Mouse (Mus musculus) embryo, embryonic 10 days (tissue): Measurements from ENCODE around the gene Ddx5.
"Not testable (repeated sequence)": the region's sequence is repeated elsewhere in the genome, so short reads cannot be mapped to it uniquely, and the experiment has no call there.

Experiments used
- DNase-seq: peaks from one replicate; pipeline ENCODE4 v3.0.0-alpha.2; 2015; ENCODE audit warnings: low spot score

The Ddx5 gene

DNA sequence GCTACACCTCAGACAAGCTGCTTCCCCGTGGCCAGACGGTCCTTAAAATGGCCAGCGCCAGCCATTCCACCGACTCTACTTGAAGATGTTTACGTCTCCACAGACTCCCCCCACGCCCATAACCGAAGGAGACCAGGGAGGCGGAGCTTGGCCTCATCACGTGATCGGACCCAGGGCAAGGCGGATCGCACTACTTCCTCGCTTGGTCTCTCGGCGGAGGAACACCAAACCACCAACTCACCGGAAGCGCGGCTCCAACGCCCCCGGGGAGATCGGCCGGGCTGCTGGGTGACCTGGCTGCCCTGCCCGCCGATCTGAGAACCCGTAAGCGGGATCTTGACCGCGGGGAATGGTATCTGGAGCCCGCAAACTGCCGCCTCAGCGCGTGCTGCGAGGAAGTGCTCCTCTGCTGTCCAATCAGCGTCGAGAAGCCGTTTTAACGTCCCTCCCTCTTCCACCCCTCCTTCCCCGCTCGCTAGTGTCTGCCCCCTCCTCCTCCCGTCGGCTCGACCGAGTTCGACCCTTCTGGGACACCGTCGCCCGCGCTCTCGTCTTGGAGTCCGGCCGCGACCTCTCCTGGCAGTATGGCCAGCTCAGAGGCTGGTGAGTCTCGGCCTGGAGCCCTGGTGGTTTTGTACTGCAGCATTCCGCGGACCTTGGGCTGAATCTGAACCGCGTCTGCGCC, at the start of gene Ddx5, which contains the start of gene Cep95:
Gene Ddx5, minus strand, starts transcription at position 411 of the 685 bp plus-strand sequence.
Gene Cep95, plus strand, starts transcription at position 478 of the 685 bp plus-strand sequence.
- peak; percentile 99 for DNase-seq

DNA sequence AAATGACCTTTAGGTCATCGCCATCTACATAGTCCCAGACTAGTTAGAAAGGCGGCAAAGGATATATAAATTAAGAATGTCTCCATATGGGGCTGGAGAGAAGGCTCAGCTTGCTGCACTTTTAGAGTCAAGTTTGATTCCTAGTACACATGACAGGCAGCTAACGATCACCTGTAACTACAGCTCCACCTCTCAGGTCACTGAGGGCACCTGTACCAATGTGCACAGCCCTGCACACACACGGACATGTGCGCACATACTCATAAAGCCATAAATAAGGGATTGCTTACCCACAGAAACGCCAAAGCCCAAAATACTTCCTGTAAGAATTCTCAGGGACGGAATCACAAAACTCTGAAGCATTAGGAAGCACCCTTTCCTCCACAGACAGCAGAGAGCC, 39.1 kb upstream of the Ddx5 start:
- no peak for DNase-seq

DNA sequence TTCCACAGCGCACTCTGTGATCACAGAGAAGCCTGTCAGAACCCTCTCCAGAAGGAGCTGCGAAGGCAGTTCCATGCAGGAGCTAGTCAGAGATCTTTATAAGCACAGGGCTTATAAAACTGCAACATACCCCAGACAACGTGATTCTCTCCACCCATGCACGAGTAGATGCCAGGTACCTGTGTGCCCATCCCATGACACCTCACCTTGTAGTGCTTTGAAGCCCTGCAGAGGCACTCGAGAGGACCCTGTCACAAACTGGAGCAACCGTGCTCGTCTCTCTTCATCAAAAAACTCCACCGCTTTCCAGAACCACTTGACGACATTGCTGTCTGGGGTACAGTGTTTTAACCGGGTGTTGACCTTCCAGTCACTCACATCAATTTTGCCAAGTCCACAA, 35.4 kb upstream of the Ddx5 start:
- no peak for DNase-seq

DNA sequence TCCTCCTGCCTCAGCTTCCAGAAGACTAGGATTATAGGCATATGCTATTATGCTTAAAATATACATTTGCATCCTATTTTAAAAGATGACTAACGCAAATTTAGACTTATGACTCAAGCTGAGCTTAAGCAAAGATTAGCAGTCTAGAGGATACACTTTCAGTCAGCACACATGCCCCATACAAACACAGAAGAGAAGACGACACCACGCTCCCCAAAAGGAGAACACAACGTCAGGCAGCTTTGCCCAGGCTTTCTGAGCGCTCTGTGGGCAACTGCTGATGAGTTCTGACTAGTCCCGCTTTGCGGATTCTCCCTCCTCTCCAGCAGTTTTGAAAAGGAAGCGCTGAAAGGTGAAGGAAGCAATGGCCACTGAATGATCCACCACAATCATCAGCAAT, 34.8 kb upstream of the Ddx5 start:
- DNase-seq: no peak

DNA sequence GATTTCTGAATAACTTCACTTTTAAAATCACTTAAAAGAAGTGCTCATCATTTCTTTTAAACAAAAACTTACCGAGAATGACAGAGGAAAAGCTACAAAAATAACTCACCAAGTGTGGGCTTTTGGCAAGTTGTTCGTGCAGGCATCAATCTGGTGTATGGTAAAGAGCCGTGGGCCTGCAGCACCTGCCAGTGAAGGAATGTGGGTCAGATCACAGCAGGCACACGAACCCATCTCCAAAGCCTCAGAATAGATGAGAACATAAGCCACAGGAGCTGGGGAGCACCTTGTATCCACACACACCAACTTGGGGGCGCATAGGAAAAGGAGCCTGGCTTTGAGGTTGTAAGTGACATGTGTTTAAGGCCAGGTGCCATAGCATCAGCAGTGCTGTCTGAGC, 33.9 kb upstream of the Ddx5 start:
- DNase-seq: no peak

DNA sequence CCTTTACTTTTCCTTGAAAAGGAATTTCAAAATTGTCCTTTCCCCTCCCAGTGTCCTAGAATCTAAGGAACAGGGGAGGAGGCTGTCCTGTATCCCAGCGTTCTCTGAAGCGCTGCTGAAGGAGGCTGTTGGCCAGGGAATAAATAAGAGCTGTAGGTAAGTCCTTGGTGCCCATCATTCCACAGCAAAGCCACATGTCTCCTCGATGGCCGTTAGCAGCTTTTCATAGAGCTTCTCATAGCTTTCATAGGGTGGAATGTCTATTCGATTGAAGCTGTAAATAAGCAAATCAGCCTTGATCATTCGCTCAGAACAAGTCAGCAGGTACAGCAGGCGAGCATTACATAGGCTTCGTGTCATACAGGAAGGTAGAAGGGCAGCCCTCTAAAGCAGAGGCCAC, 33.5 kb upstream of the Ddx5 start:
- no peak for DNase-seq

DNA sequence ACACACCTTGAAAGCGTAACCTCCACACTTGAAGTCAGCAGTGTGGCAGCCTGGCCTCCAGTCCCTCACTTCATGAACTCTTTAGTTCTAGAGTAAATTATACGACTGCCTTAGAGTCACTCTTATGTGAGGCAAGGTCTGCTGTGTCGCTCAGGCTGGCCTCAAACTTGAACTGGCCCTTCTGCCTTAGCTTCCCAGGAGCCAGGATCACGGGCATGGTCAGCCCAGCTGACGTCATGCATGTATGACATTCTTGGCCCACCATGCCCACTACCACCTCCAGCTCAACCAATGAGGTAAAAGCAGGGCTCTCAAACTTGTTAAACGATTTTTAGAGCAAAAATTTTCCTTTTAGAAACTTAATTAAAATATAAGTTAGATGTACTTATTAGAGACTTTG, 32.4 kb upstream of the Ddx5 start:
- DNase-seq: no peak

DNA sequence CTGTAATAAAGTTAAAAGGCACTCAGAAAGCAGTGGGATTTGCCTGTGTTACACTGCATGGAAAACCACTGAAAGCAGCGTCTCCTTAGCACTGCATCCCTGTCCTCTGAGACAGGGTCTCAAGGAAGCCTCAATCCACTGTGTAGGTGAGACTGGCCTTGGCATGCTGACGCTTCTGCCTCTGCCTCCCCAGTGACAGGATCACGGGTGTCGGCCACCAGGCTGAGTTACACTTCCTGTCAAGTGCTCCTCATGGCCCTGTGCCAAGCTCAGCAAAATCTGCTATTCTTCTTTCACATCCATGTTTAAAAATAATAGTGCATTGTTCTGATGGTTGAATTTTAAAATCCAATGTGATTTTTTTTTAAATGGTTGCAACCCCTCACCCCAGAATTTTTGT, 32.0 kb upstream of the Ddx5 start:
- DNase-seq: no peak

DNA sequence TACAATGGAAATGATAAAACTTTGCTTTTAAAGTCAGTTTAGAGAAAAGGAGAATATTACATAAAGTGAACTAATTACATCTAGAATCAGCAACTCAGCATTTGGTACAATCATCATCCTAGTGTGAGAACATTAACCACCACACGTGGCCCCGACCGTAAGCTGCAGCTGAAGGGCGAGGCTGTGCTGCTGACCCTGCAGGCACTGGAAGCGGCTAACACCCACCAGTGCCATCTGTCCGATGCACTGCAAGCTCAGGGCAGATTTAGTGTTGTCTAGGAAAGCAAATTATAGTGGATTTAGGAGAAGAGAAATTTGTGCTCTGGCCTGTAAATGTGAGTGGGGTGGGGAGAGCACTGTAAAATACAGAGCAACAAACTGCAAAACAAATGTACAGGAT, 31.3 kb upstream of the Ddx5 start:
- no peak for DNase-seq

DNA sequence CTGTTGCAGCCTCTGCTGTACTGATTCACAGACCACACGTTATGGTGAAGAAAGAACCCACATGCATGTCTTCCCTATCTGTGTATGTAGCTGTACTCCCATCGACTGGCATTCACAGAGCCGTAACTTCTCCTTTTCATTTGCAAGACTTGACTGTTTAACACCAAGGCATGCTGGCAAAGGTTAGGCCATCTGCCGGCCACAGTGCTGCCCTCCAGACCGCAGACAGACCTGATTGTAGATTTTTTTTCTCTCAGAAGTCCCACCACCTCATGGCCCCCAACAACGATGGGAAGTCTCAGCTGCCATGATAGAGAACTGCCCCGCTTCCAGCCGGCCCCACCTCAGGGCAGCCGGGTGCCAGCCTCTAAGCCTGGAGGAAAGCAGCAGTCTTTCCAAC, 30.6 kb upstream of the Ddx5 start:
- DNase-seq: no peak

DNA sequence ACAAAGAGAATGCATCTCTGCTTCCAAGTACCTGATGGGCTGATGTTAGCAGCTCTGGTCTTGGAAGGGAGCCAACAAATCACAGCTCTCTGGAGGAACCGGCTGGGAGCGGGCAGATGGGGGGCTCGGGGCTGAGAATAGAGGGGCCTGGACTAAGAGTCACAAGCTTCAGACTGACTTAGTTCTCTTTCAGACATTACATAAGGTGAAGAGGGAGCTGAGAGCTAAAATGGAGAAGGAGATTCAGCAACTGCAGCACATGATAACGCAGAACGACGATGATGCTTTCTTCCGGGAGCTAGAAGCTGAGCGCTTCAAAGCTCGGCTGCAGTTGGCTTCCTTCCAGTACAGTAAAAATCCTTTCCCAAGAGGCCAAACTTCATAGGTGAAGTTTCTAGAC, 29.4 kb upstream of the Ddx5 start:
- no peak for DNase-seq

DNA sequence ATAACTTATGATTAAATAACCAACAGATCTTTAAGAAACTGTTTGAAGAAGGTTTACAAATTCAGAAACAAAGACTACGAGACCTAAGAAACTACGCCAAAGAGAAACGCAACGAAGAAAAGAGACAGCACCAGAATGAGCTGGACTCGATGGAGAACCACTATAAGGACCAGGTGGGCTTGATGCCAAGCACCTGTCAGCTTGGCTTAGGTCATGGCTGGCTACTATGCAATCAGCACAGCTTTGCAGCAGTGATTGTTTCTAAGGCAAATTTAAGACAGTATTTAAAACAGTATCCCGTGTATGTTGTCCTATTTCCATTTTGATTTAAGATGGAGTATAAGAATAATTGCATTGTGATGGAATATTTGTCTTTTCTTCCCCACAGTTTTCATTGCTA, 28.8 kb upstream of the Ddx5 start:
- DNase-seq: no peak

DNA sequence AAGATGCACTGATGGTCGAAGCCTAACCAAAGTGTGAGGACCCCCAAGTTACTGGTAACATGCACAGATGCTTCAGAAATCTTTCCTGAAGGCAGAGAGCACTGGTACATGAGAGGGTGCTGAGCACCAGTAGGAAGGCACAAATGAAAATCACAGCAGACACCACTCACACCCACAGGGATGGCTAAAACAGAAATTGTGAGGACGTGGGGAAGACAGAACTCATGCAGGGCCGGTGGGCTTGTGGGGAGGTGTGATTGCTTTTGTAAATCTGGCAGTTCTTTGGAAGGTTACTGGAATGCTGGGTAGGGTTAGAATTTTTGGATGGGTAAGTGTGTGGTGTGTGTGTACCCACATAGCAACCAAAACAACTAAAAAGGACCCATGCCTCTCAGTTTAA, 28.2 kb upstream of the Ddx5 start:
- DNase-seq: no peak

DNA sequence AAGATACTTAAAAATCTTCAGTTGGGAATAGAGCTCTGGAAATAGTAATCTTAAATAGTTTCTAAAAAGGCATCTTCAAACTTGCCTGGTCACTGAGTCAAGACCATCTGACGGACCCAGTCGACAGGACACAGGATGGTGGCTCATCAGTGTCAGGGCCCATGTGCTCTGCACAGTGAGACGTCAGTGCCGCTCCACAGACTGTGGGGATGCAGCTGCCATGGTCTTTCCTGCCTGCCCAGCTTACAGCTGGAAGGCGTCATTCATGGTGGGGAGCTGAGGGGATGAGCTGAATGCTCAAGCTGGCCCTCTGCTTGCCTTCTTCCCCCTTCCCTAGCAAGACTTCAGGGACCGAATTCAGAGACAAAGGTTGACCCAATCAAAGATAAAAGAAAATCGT, 27.3 kb upstream of the Ddx5 start:
- no peak for DNase-seq

DNA sequence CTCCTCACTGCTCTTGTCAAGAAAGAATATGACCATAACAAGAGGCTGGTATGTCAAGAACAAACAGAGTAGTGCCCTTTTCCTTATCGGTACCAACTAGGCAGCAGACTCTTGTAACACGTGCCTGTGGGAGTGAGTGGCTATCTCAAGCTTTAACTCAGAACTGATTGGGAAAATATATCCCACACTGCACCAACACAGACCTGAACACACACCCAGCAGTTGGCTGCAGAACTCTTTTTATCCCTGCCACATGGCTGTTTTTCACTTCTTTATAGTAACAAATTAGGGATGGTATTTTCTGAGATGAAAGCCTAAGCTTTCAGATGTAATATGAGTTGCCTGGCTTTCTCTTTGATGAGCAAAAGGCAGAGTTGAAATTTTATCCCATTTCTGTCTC, 26.8 kb upstream of the Ddx5 start:
- no peak for DNase-seq

DNA sequence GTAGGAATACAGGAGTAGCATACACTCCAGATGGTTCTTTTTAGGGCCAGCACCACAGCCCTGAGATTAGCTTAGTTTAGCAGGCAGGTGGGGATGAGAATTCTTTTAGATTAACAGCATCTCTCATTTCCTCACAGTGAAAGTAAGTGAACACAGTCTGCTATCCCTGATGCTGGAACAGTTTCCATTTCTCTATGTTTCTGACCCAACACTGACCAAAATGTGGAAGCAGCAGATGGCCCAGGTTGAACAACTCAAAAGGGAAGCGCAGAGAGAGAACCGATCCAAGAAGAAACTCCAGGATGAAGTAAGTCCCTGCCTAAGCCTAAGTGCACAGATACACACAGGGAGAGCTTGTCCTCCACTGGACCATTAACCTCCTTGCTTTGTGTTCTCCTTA, 26.3 kb upstream of the Ddx5 start:
- DNase-seq: no peak

DNA sequence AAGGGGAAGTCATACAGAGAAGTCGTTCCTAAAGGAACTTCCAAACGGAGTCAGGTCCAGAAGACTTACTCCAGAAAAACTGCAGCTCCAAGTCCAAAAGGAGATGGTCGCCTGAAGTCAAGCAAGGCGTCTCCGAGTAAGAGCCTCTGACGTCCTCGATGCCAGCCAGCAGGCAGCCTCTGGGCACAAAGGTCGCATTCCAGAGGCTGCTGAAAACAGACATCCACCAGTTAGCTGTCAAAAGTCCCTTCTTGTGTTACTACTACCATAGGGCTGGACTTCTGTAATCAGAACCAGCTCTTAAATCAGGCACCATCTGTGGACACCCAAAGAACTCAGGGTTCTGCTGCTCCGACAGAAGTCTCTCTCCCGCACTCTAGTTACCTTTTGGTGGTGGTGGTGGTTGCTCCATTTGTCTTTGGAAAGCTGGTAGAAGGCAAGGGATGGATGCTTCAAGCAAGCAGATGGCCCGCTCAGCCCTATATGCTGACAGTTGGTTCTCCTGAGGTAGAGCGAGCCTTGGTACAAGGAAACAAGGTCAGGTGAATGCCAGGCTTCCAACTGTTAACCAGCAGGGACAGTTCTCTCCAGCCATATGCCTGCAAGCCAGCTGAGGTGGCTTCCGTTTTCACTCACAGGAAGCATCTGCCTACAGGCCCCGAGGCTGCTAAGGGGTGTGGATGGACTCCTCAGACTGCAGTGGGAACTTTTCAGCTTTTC, 25.8 kb upstream of the Ddx5 start:
- DNase-seq: peak; percentile 17

DNA sequence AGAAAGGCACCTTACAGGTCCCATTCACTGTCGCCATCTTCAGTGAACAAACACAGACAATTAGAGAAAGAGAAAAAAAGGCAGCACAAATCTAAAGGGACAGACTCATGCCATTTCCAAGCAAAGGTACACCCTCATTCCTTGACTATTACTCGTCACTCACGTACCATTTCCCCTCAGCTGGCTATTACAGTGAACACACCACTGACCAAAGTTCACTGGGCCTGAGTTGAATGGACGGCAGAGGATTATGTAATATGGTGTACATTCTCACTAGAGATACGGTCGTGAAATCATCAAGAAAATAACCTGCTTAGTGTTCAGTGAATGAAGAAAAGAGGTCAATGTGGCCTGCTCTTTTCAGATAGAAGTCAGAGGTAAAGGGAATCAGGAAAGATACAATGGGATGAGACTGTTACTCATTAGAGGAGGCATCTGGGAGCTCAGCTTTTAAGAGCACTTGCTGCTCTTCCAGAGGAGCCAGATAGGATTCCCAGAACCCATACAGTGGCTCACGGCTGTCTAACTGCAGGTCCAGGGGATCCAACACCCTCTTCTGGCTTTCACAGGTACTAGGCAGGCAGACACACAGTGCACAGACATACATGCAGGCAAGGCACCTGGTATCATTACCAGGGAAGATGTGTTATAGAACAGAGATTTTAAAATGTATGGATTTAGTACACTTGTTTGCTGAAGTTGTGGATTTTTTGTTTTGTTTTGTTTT, 23.6 kb upstream of the Ddx5 start:
- no peak for DNase-seq

DNA sequence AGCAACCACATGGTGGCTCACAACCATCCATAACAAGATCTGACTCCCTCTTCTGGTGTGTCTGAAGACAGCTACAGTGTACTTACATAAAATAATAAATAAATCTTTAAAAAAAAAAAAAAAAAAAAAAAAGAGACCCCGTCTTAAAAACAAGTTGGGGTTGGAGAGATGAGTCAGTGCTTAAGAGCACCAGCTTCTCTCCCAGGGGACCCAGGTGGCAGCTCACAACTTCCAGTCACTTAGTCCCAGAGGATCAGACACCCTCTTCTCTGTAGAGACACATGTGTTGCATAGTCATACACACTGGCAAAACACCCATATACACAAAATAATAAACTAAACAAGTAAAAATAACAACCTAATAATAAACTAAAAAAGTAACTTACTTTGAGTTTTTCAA, 18.5 kb upstream of the Ddx5 start:
- DNase-seq: not testable (repeated sequence)

DNA sequence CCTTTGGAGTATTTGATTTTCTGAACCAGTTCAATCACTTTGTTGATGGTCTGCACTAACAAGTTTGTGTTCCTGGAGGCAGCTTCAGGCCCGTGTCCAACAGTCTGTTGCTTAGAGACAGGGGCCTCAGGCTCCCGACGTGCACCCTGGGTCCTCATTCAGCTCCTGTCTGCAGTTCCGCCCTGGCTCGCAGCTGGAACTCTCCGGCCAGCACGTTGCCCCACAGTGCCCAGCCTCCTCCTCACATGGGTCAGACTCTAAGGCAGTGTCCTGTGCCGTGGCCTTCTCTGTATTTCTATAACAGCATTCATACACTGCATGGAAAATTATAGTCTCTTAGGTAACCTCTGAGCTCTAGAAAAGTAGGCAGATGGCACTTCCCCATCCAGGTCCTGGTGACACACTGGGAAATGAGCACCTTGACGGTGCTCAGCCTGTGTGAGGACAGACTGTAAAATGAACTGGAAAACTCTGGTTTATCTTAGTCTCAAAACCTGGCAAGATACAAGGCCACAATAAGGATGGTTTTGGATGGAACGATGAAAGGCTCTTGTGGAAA, 13.2 kb upstream of the Ddx5 start:
- DNase-seq: no peak

DNA sequence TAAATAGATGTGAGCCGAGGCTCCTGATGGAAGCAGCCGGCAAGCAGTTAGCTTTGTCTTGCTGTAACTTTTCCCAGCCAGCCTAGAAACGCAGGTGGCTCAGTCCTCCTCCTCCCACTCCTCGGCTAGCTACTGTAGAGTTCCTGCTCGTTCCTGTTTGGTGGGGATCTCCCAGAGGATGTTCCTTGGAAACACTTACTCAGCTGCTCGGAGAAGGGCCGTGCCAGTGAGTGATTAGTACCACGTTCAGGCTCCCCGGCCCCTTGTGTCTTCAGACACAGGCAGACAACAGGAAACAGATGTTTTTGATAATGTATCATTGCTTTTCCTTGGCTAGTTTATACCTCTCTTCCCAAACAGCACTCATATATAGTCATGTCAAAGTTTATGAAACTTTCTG, 6.7 kb upstream of the Ddx5 start:
- DNase-seq: peak; percentile 40

DNA sequence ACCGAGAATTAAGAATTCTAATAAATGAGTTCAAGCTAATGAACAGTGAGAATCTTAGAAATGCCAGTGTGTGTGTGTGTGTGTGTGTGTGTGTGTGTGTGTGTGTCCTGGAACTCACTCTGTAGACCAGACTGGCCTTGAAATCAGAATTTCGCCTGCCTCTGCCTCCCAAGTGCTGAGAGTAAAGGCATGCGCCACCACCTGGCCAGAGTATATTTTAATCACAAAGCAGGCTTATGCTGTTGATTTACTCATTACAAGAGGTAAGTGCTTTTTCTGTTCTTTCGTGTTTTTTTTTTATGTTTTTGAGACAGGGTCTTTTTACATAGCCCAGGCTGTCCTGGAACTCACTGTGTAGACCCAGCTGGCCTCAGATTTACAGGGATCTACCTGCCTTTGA, 4.9 kb upstream of the Ddx5 start:
- peak; percentile 13 for DNase-seq

DNA sequence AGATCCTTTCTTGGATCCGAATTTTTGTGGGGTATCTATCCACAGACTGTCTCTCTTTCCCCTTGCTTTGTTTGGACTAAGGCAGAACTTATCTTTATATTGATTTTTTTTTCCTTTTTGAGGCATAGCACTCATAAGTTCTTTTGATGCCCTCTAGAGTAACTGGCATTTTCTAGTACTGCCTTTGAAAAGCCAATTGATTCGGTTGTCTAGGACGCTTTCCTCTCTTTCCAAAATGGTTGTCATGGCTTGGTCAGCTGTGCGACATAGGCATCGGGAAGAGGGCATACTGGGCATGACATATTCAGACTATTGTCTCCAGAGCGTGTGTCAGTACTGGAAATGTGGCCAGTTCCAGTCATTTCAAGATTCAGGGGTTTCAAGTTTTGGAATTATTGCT, 664 bp upstream of the Ddx5 start:
- peak; percentile 74 for DNase-seq
